Mouse (Mus musculus): ENCODE measurements around the gene Cd46. TPM values are rescaled to one million over a fixed set of nuclear protein-coding genes. Genes with fewer than 3 reads are reported as not detected.

The Cd46 gene
- 1 to 10 TPM; 1.3 to 2.0 TPM for total RNA-seq (2021)
- long read RNA-seq, experiment 1, partial matches to known transcripts: 0 of 1 reads
- long read RNA-seq, experiment 1, other reads (novel, unspliced or antisense): 1 of 1 reads
- long read RNA-seq, experiment 2: 0 reads

- peak; percentile 89 for DNase-seq
Observed at GRCm38 (mm10) chr1:195092220-195092720, at the start of gene Cd46. Gene Cd46 (minus strand): TSS chr1:195092249.

- DNase-seq: peak in 1 of 2 experiments; percentile 7
Observed at GRCm38 (mm10) chr1:195132070-195132469, 40.0 kb upstream of the Cd46 start.

DNA sequence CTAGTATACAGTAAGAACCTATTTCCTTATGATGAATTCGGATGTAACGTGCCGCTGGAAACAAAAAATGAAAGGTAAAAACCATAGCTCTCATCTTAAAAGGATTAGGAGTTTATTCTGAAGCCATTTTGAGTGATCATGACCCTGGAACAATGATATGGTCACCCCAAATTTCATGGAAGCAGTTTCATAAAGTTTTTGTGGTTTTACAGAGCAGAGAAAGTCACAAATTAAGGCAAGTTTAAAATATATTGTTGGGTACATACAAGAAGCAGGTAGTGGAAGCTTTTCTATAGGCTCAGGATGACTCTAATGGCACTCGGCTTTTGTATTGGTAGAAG lies 39.6 kb upstream of the Cd46 start:
- DNase-seq: no peak

DNA sequence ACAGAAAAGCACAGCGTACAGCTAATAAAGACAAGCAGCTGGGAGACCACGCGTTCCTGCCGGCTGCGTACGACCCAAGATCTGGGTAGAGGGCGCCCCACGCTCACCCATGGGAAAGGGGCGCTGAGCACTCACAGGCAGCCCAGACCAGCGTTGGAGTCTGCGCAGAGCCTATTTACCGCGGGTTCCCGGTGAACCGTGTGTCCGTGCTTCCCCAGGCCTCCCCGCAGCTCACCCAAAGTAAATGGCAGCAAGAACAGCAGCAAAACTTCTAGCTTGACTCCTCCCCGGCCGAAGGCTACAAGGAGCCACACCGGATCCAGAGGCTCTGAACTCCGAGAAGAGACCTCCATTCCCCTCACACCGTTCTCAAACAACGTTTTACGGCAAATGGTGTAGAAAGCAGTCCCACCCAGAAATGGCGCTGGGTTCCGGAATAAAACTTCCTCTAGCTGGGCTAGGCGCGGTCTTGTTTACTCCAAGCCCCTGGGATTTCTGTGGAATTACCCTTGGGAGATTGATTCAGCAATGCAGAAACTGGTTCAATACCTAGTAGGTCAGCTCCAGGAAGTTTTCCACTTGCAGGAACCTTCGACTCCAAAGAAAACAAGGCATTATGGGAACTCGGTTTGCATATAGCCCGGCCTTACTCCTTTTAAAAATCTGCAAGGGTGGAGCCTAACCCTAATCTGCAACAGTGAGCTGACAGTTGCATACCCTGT lies 39.1 kb upstream of the Cd46 start, which contains the start of gene Cr1l:
Cr1l (minus strand) TSS at position 634 of the 722 bp plus-strand sequence.
- peak; percentile 93 to 94 for DNase-seq

DNA sequence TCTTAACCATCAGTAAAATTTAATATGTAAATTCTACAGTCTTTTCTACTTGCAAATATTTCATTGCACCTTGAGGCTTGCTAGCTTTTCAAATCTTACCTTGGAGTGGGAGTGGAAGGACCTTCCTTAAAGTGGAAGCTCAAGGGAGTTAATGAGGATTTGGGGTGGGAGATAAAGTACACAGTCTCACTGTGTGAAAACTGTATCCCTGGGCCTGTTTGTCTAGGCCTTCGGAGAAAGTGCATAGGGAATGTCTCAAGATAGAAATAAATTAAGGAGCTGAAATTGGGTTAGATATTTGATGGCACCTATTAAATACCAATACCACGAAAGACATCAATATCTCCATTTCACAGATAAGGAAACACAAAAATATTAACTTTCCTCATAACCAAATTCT lies 38.4 kb upstream of the Cd46 start:
- no peak for DNase-seq

GRCm38 (mm10) chr1:195129867-195130266 lies 37.8 kb upstream of the Cd46 start:
- no peak for DNase-seq

- DNase-seq: no peak
Observed at GRCm38 (mm10) chr1:195114414-195114813, 22.4 kb upstream of the Cd46 start.

GRCm38 (mm10) chr1:195113621-195114020 lies 21.6 kb upstream of the Cd46 start:
- DNase-seq: no peak

- no peak for DNase-seq
Observed at GRCm38 (mm10) chr1:195100693-195101092, 8.6 kb upstream of the Cd46 start.

- DNase-seq: no peak
Observed at GRCm38 (mm10) chr1:195098004-195098403, 6.0 kb upstream of the Cd46 start.

DNA sequence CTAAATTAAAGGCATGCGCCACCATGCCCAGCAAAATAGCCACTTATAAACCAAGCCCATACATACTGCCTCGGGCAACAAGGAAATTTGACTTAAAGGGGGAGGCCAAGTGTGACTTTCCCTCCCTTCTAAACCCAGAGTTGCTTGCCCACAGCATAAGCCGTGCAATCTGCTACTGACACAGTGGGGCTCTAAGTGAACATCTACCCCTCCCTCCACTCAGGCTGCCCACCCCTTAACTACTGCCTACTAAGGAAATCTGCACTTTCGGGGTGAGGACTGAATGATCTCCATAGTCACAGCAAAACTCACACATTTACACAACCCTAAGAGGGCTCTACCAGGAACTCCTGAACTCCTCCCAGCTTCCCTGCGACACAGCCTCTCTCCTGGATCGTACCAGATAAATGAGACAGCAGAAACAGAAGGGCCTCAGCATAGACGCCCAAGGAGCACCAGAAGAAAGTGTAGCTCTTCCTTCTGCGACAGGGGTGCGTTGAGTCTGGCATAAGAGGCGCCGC lies 290 bp downstream of the Cd46 start:
- DNase-seq: no peak

DNA sequence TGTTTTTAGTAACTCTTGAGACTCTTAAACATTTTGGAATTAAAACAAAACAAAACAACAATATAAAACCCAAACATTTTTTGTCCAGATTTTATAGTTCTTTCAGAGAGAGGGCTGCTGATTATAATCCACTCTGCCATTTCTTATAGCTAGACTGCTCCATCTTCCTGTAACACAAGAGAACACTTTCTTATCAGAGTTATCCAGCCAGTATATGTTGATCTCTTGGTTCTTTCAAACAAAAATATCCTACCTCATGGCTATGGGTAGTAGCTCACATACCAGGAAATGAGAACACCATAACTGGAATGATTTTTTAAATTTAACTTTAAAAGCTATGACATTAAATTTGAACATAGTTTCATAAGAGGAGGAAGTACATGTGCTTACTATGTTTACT lies 9.9 kb downstream of the Cd46 start:
- no peak for DNase-seq

DNA sequence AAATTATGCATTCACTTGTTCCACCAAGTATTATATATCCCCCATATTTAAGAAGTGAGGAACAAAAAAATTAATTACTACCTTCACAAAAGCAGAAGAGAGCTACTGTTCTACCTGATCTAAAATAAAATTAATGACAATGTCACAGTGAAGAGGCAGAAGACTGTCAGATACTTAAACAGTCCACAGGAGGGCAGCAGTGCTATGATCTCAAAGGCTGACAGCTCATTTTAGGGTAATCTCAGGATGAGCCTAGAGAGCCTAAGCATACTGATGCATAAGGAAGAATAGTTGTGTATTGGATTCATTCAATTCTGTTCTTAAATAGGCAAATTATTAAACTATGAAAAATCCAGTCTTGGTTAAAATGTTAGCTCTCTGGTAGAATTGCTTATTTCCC lies 51.6 kb downstream of the Cd46 start:
- peak; percentile 40 to 69 for DNase-seq

DNA sequence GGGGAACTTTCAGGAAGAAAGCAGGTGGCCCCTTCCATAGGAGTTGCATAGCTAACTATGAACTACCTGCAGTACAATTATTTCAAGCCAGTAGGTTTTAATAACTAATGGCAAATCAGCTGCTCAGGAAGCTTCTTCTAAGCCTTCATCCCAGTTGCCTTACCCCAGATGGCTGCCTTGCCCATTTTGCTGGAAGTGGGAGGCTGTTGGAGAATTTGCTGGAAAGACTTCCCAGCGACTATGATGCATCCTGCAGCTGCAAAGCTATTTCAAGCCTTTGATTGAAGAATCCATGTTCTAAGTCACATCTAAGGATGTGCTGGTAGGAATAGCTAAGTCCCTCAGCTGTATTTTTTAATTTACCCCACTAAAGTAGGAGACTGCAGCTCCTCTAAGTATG lies 53.7 kb downstream of the Cd46 start:
- no peak for DNase-seq

GRCm38 (mm10) chr1:195037985-195038384 lies 54.1 kb downstream of the Cd46 start:
- DNase-seq: no peak

DNA sequence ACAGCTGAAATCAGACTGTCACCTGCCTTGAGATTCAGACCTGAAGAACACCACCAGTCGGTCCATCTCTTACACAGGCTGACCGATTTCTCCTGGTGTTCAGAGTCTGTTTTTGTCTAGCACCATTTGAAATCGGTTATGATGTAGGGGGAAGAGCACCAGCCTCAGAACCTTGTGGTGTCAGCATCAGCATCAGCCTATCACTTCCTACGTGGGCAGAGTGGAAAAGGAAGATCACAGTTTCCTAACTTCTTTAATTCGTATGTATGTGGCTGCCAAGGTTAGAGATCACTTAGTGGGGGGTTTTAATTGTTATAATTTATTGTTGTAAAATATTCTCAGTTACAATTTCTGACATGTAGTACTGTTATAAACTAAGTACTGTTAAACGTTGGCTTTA lies 54.6 kb downstream of the Cd46 start:
- DNase-seq: no peak

GRCm38 (mm10) chr1:195033941-195034340 lies 58.1 kb downstream of the Cd46 start:
- peak; percentile 86 to 91 for DNase-seq

DNA sequence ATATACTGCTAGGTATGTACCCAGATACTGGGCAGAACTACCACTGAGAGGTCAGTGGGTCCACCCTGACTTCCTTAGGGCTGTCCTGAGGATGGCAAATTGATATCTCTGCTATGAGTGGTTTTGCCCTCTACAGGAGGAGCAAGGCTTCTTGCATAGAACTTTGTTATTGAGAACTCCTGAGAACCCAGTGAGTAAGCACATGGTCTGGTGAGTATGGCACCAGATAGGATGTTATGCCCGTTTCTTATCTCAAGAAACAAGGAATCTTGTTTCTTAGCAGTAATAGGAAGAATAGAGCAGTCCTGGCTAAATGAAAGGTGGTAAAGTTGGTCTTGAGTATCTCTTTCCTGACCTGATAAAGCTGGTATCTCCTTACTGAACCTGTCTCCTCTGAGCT lies 59.3 kb downstream of the Cd46 start:
- DNase-seq: no peak

DNA sequence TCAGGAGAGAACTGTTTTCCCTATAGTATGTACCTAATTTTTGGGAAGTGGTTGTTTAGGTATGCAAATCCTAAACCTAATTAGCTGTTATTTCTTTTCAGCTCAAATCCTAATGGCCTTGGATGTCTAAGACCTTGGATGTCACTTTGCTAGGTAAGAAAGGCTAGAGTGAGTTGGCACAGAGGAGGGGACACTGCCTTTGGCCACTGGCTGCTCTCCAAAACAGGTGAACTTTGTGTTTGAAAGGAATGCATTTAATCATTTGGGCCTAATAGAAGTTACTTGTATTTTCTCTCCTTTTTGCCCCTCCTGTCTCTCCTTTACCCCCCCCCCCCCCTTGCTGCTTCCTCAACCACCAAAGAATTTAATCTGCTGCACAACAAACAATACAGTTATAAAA lies 60.3 kb downstream of the Cd46 start:
- no peak for DNase-seq

- no peak for DNase-seq
Observed at GRCm38 (mm10) chr1:195027507-195027906, 64.5 kb downstream of the Cd46 start.

DNA sequence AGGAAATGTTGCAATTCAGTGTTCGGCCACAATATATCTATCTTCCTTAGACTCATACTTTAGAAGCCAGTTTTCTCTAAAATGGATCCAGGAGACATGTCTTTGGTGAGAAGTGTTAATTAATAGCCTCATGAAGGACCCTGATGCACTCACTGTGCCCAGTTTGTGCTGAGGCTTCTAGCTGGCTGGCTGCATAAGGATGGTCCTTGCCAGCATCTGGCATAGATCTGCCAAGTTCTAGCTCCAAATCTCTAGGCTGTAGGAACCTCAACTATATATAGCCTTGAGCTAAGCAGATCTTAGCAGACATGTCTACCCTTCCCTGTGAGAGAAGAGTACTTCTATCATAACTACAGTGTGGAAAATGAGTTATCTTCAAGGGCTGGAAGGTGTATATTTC lies 68.2 kb downstream of the Cd46 start:
- DNase-seq: no peak

- DNase-seq: no peak
Observed at GRCm38 (mm10) chr1:195021831-195022230, 70.2 kb downstream of the Cd46 start.

DNA sequence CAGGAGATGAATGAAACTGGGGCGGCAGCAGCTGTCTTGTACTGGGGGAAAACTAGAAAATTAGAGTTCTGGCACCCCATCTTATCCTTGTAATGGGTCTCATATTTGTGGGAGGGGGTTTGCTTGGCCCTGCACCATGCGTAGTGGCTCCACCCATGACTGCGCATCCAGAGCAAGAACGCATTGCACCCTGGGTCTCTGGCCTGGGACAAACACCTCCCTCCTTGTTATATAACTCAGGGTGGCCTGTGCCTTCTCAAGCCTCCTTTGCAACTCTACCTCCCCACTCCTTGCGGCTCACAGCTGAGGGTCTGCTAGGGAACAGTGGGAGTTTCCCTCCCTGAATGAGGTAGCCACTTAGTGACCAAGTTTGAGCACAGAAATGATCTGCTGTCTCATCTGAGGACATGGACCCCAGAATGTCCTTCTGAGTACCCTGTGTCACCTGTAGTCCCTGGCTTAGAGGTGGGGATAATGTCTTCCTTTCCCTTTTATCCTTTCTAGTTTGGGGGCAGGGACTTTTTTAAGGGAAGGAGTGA lies 72.9 kb downstream of the Cd46 start:
- no peak for DNase-seq

Data from adrenal gland, postnatal 36 days (tissue).